Mouse (Mus musculus) left cerebral cortex, adult 2 months (tissue): ENCODE data around the gene Gm15140. TPM values are rescaled to one million over a fixed set of nuclear protein-coding genes. Genes with fewer than 3 reads are reported as not detected.
"Not testable (repeated sequence)": the region's sequence is repeated elsewhere in the genome, so short reads cannot be mapped to it uniquely, and the experiment has no call there.

Experiments
- DNase-seq, 2 experiments: peaks; one replicate each; pipeline ENCODE4 v3.0.0; 2021 to 2022; ENCODE audit warnings: low spot score in 2 of 2, mixed read lengths in 1 of 2; ENCODE audit errors: extremely low spot score in 1 of 2
- H3K27ac ChIP-seq: fragments of 200-600 bp; 2 replicates; pipeline ENCODE4 v1.8.1; 2022
- H3K4me3 ChIP-seq: fragments of 200-600 bp; 2 replicates; pipeline ENCODE4 v1.8.1; 2022
- intact Hi-C: fragments of 180-260 bp; cut with DNase I; formaldehyde crosslinking; loops from one replicate; pipeline ENCODE4 v1.15.1; 2025
- long read RNA-seq, 2 experiments: library from polyadenylated mRNA; stranded (forward); transcript quantifications; one replicate each; pipeline ENCODE4 v2.0.0; 2021; ENCODE audit warnings: borderline mapping rate in 2 of 2
- total RNA-seq, 2 experiments: library from RNA; stranded (reverse); gene quantifications; 2 replicates each; pipeline ENCODE4 v1.2.3; 2021

The Gm15140 gene
- not detected for total RNA-seq
- long read RNA-seq, experiment 1: 0 reads
- long read RNA-seq, experiment 2: 0 reads

GRCm38 (mm10) chrX:154120585-154120984 lies at the start of gene Gm15140:
Gm15140 (minus strand) TSS chrX:154120685.
- H3K27ac ChIP-seq, intact Hi-C loops, H3K4me3 ChIP-seq, DNase-seq: not testable (repeated sequence)

Other genes starting within 250 kb of the Gm15140 start
- gene Samt1, start 108.0 kb downstream of the Gm15140 start, total RNA-seq: not detected
- not detected for gene 4921511M17Rik, start 86.9 kb downstream of the Gm15140 start, total RNA-seq
- gene Gm10057, start 65.6 kb downstream of the Gm15140 start, total RNA-seq: not detected
- gene 4930524N10Rik, start 222.7 kb upstream of the Gm15140 start, total RNA-seq: not detected